Mouse (Mus musculus) adrenal gland, postnatal 4 days (tissue): Measurements from ENCODE around the gene Son. TPM values are rescaled to one million over a fixed set of nuclear protein-coding genes. Genes with fewer than 3 reads are reported as not detected.
A peak's percentile ranks its signal among the peaks of the same experiment; 100 is the strongest.
"Not testable (repeated sequence)": the region's sequence is repeated elsewhere in the genome, so short reads cannot be mapped to it uniquely, and the experiment has no call there.

ENCODE experiments used
- DNase-seq, 2 experiments: peaks; one replicate each; pipeline ENCODE4 v3.0.0; 2021 to 2022; ENCODE audit warnings: low spot score in 2 of 2, mixed read lengths in 2 of 2
- total RNA-seq, 2 experiments: library from RNA; stranded (reverse); gene quantifications; 2 replicates each; pipeline ENCODE4 v1.2.3; 2021

The Son gene
- total RNA-seq, 2 experiments from 2014 or later = 265 to 299 TPM

- no peak for DNase-seq
Observed at GRCm38 (mm10) chr16:91633641-91634040, 13.7 kb upstream of the Son start.

GRCm38 (mm10) chr16:91639161-91639560 is 8.1 kb upstream of the Son start:
- no peak for DNase-seq

- DNase-seq = no peak
Observed at GRCm38 (mm10) chr16:91639636-91640035, 7.7 kb upstream of the Son start.

GRCm38 (mm10) chr16:91640171-91640570 is 7.1 kb upstream of the Son start:
- DNase-seq = no peak

- DNase-seq = no peak
Observed at GRCm38 (mm10) chr16:91644901-91645300, 2.4 kb upstream of the Son start.

- not testable (repeated sequence) for DNase-seq
Observed at GRCm38 (mm10) chr16:91645420-91645819, 1.9 kb upstream of the Son start.

- DNase-seq = no peak
Observed at GRCm38 (mm10) chr16:91645995-91646602, 1.2 kb upstream of the Son start.

GRCm38 (mm10) chr16:91646681-91647419 is 456 bp upstream of the Son start, which contains the start of gene Gart:
Gene Gart (minus strand): TSS chr16:91646952.
- peak; percentile 87 to 90 for DNase-seq

- DNase-seq = peak; percentile 68 to 69
Observed at GRCm38 (mm10) chr16:91648220-91648550, 879 bp downstream of the Son start.

- no peak for DNase-seq
Observed at GRCm38 (mm10) chr16:91649246-91649645, 1.9 kb downstream of the Son start.

- no peak for DNase-seq
Observed at GRCm38 (mm10) chr16:91649781-91650180, 2.5 kb downstream of the Son start.

- no peak for DNase-seq
Observed at GRCm38 (mm10) chr16:91652191-91652590, 4.9 kb downstream of the Son start.

- DNase-seq = no peak
Observed at GRCm38 (mm10) chr16:91655285-91655684, 8.0 kb downstream of the Son start.

GRCm38 (mm10) chr16:91657285-91657684 is 10.0 kb downstream of the Son start:
- DNase-seq = no peak

- DNase-seq = no peak
Observed at GRCm38 (mm10) chr16:91658471-91658870, 11.2 kb downstream of the Son start.

GRCm38 (mm10) chr16:91659798-91660197 is 12.5 kb downstream of the Son start:
- no peak for DNase-seq

- DNase-seq = no peak
Observed at GRCm38 (mm10) chr16:91661397-91661796, 14.1 kb downstream of the Son start.

- no peak for DNase-seq
Observed at GRCm38 (mm10) chr16:91662336-91662735, 15.0 kb downstream of the Son start.

- DNase-seq = no peak
Observed at GRCm38 (mm10) chr16:91663795-91664194, 16.5 kb downstream of the Son start.

GRCm38 (mm10) chr16:91674500-91674899 is 27.2 kb downstream of the Son start:
- no peak for DNase-seq

- no peak for DNase-seq
Observed at GRCm38 (mm10) chr16:91678147-91678911, 31.0 kb downstream of the Son start.

- no peak for DNase-seq
Observed at GRCm38 (mm10) chr16:91680656-91681055, 33.4 kb downstream of the Son start.
